Mouse (Mus musculus) cerebellum, postnatal 10 days (tissue): ENCODE results near the gene Ppp1r13b.

Source experiments
- DNase-seq, 2 experiments: peaks; one replicate each; pipeline ENCODE4 v3.0.0; 2021; ENCODE audit warnings: mixed read lengths in 2 of 2

Gene Ppp1r13b

GRCm38 (mm10) chr12:111878213-111878612 is 29.7 kb downstream of the Ppp1r13b start:
- DNase-seq = peak; percentile 95 to 96

GRCm38 (mm10) chr12:111875499-111875898 is 32.4 kb downstream of the Ppp1r13b start:
- no peak for DNase-seq

- no peak for DNase-seq
Observed at GRCm38 (mm10) chr12:111874601-111875140, 33.2 kb downstream of the Ppp1r13b start.

- DNase-seq = no peak
Observed at GRCm38 (mm10) chr12:111872079-111872478, 35.8 kb downstream of the Ppp1r13b start.

GRCm38 (mm10) chr12:111870811-111871210 is 37.1 kb downstream of the Ppp1r13b start:
- no peak for DNase-seq

- DNase-seq = no peak
Observed at GRCm38 (mm10) chr12:111869806-111870205, 38.1 kb downstream of the Ppp1r13b start.

- DNase-seq = no peak
Observed at GRCm38 (mm10) chr12:111864206-111864824, 43.6 kb downstream of the Ppp1r13b start.

GRCm38 (mm10) chr12:111855448-111855847 is 52.5 kb downstream of the Ppp1r13b start:
- DNase-seq = no peak

- DNase-seq = no peak
Observed at GRCm38 (mm10) chr12:111853546-111853945, 54.4 kb downstream of the Ppp1r13b start.

- DNase-seq = peak in 1 of 2 experiments; percentile 28
Observed at GRCm38 (mm10) chr12:111853011-111853436, 54.9 kb downstream of the Ppp1r13b start.

- peak; percentile 57 for DNase-seq
Observed at GRCm38 (mm10) chr12:111851745-111852144, 56.2 kb downstream of the Ppp1r13b start.

GRCm38 (mm10) chr12:111851235-111851634 is 56.7 kb downstream of the Ppp1r13b start:
- DNase-seq = peak; percentile 24 to 42

GRCm38 (mm10) chr12:111848300-111848798 is 59.6 kb downstream of the Ppp1r13b start:
- DNase-seq = peak; percentile 46 to 63

GRCm38 (mm10) chr12:111846815-111847214 is 61.1 kb downstream of the Ppp1r13b start:
- no peak for DNase-seq

GRCm38 (mm10) chr12:111845953-111846352 is 62.0 kb downstream of the Ppp1r13b start:
- no peak for DNase-seq

- no peak for DNase-seq
Observed at GRCm38 (mm10) chr12:111843470-111843869, 64.4 kb downstream of the Ppp1r13b start.

GRCm38 (mm10) chr12:111842565-111843433 is 65.1 kb downstream of the Ppp1r13b start:
- DNase-seq = no peak

- DNase-seq = no peak
Observed at GRCm38 (mm10) chr12:111833457-111833856, 74.5 kb downstream of the Ppp1r13b start.

GRCm38 (mm10) chr12:111832643-111833042 is 75.3 kb downstream of the Ppp1r13b start:
- DNase-seq = no peak

- DNase-seq = no peak
Observed at GRCm38 (mm10) chr12:111830375-111830774, 77.5 kb downstream of the Ppp1r13b start.

- DNase-seq = peak; percentile 81 to 82
Observed at GRCm38 (mm10) chr12:111829954-111830353, 78.0 kb downstream of the Ppp1r13b start.

GRCm38 (mm10) chr12:111829447-111829846 is 78.5 kb downstream of the Ppp1r13b start:
- peak in 1 of 2 experiments; percentile 46 for DNase-seq

- DNase-seq = peak in 1 of 2 experiments; percentile 26
Observed at GRCm38 (mm10) chr12:111827556-111827955, 80.4 kb downstream of the Ppp1r13b start.
